Mouse (Mus musculus) gastrocnemius, adult 2 months (tissue): ENCODE results near the gene Mxra8. TPM values are rescaled to one million over a fixed set of nuclear protein-coding genes. Genes with fewer than 3 reads are reported as not detected.

Source experiments
- DNase-seq: peaks from one replicate; pipeline ENCODE4 v3.0.0; 2022
- H3K27ac ChIP-seq: fragments of 200-600 bp; 2 replicates; pipeline ENCODE4 v1.8.1; 2022; ENCODE audit warnings: mild to moderate bottlenecking
- H3K4me3 ChIP-seq: fragments of 200-600 bp; 2 replicates; pipeline ENCODE4 v1.8.1; 2022; ENCODE audit warnings: mild to moderate bottlenecking, moderate library complexity
- CTCF ChIP-seq: fragments of 200-600 bp; IDR thresholded peaks from 2 replicates; pipeline ENCODE4 v1.8.1; 2022; ENCODE audit warnings: antibody characterized with exemption, mild to moderate bottlenecking, moderate library complexity
- intact Hi-C: fragments of 180-260 bp; cut with DNase I; formaldehyde crosslinking; loops from one replicate; pipeline ENCODE4 v1.15.1; 2025
- long read RNA-seq, 2 experiments: library from polyadenylated mRNA; stranded (forward); transcript quantifications; one replicate each; pipeline ENCODE4 v2.0.0; 2021
- total RNA-seq, 2 experiments: library from RNA; stranded (reverse); gene quantifications; 2 replicates each; pipeline ENCODE4 v1.2.3; 2021

The Mxra8 gene
- 10 to 100 TPM; 26.4 to 31.3 TPM for total RNA-seq
- long read RNA-seq, experiment 1, partial matches to known transcripts, result 3 of 24 reads
- long read RNA-seq, experiment 1, other reads (novel, unspliced or antisense), result 21 of 24 reads
- long read RNA-seq, experiment 2, partial matches to known transcripts, result 0 of 14 reads
- long read RNA-seq, experiment 2, other reads (novel, unspliced or antisense), result 14 of 14 reads

DNA sequence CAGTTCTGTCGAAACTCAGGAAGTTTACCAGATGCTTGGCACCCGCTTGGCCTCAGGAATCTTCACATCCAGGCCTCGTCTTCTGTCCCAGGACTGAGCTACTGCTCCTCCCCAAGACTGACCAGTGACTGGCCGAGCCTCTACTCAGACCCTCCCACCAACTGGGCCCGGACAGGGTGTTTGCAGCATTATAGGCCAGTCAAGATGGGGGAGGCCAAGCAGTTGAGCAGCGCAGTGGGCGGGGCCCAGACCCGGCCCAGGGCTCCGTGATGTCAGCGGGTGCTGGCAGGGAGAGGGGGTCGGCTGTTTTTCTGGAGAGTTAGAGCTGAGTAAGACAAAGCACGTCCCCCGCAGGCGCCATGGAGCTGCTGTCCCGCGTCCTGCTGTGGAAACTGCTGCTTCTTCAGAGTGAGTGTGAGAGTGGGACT, at the start of gene Mxra8:
Gene Mxra8, plus strand, starts transcription at position 198 of the 428 bp plus-strand sequence.
- peak; percentile 94 for DNase-seq
- intact Hi-C loops, result loop anchor here (10.0 kb wide), 1 partner anchor 105 kb away; the partner anchor contains the start of gene Ube2j2
- peak within 1 kb of the TSS; percentile 96 for H3K27ac ChIP-seq
- TF ChIP-seq CTCF, result no peak
- H3K4me3 ChIP-seq, result peak within 1 kb of the TSS; percentile 68

- Histone ChIP-seq H3K4me3 (no peak within 1 kb of the TSS), H3K27ac (no peak within 1 kb of the TSS)
- TF ChIP-seq CTCF, result no peak
- no peak for DNase-seq
- intact Hi-C loops, result no loop called here
Observed at GRCm38 (mm10) chr4:155790021-155790489, 49.4 kb upstream of the Mxra8 start, which contains the start of gene Ankrd65. Ankrd65 (plus strand) TSS chr4:155790439.

GRCm38 (mm10) chr4:155790650-155791161, 48.8 kb upstream of the Mxra8 start:
- intact Hi-C loops, result no loop called here
- no peak for TF ChIP-seq CTCF
- no peak overlapping the region for H3K4me3 ChIP-seq
- no peak for DNase-seq
- no peak overlapping the region for H3K27ac ChIP-seq

DNA sequence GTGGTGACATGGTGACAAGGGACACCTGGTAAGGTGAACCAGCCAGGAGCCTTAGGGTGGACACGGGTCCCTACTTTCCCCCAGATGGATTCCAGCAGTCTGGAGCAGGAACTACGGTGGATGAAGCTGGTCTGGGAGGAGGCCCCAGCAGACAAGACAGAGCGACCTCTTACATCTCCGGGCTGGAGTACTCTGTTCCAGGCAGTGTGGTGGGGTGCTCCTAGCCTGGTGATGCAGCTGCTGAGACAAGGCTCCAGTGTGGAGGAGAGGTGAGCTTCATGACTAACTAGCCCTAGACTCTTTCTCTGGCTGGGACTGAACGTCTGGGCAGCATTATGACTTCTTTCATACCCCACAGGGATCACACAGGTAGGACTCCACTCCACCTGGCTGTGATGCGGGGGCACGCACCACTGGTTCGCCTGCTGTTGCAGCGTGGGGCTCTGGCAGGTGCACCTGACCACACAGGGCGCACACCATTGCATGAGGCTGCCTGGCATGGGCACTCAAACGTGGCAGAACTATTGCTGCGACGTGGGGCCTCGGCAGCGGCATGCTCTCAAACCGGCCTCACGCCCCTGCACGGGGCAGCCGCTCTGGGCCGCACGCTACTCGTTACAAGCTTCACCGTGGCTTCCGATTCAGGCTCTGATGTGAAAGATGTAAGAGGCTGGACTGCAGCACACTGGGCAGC, 48.1 kb upstream of the Mxra8 start:
- no peak for TF ChIP-seq CTCF
- H3K4me3 ChIP-seq, result no peak overlapping the region
- intact Hi-C loops, result no loop called here
- DNase-seq, result no peak
- H3K27ac ChIP-seq, result no peak overlapping the region

DNA sequence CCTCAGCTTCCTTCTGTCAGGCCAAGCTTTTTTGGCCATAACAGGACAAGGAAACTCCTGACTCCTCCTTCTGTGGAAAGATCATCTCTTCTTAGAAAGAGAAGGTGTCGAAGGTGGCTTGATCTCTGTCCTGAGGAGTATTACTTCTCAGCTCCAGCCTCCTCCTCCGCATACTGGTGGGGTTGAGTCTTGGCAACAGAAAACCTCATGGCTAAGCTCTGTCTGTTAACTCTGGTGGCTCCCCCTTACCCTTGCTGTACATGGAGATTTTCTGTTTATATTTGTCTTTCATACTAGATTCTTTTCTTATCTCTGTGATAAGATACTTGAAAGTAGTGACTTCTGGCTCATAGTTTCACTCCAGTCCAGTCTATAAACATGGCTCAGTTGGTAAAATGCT, 45.8 kb upstream of the Mxra8 start:
- no peak overlapping the region for H3K4me3 ChIP-seq
- H3K27ac ChIP-seq, result no peak overlapping the region
- intact Hi-C loops, result no loop called here
- DNase-seq, result no peak
- no peak for TF ChIP-seq CTCF

GRCm38 (mm10) chr4:155802075-155802474, 37.4 kb upstream of the Mxra8 start:
- no peak for DNase-seq
- Histone ChIP-seq H3K4me3 (no peak overlapping the region), H3K27ac (no peak overlapping the region)
- no peak for TF ChIP-seq CTCF
- intact Hi-C loops, result no loop called here

DNA sequence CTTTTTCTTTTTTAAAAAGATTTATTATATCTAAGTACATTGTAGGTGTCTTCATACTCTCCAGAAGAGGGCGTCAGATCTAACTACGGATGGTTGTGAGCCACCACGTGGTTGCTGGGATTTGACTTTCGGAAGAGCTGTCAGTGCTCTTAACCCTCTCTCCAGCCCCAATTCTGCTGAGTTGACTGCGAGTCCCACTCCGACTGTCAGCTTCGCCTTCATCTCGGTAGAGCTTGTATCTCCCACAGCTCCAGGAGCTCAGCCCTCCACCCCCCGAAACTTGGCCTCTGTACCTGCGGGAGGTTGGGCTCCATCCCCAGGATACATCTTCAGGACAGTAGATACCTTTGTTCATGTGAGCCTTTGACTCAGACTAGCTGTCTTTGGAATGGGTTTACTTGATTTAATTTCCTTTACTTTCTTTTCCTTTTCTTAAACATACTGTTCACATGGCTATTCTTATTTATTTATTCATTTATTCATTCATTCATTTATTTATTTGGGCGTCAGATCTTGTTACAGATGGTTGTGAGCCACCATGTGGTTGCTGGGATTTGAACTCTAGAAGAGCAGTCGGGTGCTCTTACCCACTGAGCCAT, 36.6 kb upstream of the Mxra8 start, which contains the start of gene Mrpl20:
Gene Mrpl20, plus strand, starts transcription at position 138 of the 599 bp plus-strand sequence.
- no peak for DNase-seq
- intact Hi-C loops, result no loop called here
- TF ChIP-seq CTCF, result peak; percentile 27
- Histone ChIP-seq H3K27ac (peak within 1 kb of the TSS; percentile 91), H3K4me3 (peak within 1 kb of the TSS; percentile 88)

DNA sequence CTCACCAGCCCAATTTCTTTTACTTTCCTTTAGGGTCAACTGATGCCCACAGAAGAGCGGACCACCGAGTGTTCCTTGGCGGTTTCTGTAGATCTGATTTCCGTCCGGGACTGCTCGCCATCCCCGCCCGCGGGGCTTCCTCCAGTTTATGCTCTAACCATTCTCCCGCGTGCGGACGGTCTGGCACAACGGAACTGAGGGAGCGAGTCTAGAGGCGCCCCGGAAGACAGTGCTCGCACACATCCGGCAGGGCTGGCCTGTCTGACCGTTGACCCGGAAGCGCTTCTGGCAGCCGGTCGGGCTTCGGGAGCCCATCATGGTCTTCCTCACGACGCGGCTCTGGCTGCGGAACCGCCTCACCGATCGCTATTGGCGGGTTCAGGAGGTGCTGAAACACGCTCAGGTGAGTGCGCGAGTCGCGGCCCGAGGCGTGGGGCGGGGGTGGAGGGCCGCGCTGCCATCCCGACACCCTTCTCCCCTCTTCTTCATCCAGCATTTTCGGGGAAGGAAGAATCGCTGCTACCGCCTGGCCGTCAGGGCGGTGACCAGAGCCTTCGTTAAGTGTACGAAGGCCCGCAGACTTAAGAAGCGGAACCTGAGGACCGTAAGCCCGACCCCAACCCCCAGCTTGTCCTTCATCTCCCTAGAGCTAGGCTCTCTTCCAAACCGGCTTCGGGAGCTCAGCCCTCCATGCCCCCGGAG, 36.0 kb upstream of the Mxra8 start:
- intact Hi-C loops, result no loop called here
- TF ChIP-seq CTCF, result 0 out of 2 replicates have a peak, but pooled peaks have one; percentile 1
- Histone ChIP-seq H3K27ac (peak overlapping the region; percentile 91), H3K4me3 (peak overlapping the region; percentile 88)
- peak; percentile 98 for DNase-seq

DNA sequence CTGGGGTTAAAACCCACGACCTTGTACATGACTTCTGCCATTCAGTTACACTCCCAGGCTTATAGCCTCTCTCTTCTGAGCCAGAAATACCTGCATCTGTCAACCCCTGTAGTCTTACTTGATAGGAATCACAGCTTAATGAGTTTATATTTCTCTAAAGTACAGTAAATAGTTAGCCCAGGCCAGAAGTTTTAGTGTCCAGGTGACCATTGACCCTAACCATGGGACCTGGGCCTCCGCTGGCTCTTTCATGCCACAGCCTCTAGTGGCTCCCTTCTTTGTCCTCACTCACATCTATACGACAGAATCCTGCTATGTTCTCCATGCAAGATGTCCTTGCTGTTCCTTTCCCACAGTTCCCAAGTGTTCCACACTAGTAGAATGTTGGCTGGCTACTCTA, 31.6 kb upstream of the Mxra8 start:
- no peak overlapping the region for H3K4me3 ChIP-seq
- no peak for TF ChIP-seq CTCF
- H3K27ac ChIP-seq, result no peak overlapping the region
- no peak for DNase-seq
- intact Hi-C loops, result no loop called here

DNA sequence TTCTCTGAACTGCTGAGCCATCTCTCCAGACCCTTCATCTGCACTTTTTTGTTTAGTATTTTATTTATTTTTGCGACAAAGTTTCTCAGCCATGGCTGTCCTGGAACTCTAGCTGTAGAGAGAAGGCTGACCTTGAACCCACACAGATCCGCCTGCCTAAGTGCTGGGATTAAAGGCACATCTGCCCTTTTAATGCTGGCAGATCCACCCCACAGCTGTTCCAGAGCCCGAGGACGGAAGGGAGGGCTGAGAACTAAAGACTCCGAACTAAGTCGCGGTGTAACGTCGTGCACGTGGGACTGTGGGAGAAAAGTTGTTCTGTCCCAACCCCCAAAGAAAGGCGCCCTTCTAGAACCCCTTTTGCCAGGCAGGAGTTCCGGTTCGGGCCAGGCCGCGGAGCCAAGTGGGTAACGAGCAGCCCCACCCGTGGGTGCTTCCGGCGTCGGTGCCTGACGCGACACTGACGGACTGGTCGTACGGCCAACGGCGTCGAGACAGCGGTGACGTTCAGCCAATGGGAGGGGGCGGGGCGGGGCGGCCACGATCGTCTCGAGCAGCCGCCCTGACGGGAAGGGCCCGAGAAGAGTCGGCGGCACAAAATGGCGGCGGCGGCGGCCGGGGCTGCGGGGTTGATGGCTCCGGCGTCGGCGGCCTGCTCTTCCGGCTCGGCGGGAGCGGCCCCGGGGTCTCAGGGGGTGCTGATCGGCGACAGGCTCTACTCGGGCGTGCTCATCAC, 27.4 kb upstream of the Mxra8 start, which contains the start of gene Ccnl2:
Gene Ccnl2, plus strand, starts transcription at position 561 of the 736 bp plus-strand sequence.
- peak within 1 kb of the TSS; percentile 99 for H3K27ac ChIP-seq
- TF ChIP-seq CTCF, result no peak
- intact Hi-C loops, result no loop called here
- H3K4me3 ChIP-seq, result peak within 1 kb of the TSS; percentile 80
- DNase-seq, result peak; percentile 96

DNA sequence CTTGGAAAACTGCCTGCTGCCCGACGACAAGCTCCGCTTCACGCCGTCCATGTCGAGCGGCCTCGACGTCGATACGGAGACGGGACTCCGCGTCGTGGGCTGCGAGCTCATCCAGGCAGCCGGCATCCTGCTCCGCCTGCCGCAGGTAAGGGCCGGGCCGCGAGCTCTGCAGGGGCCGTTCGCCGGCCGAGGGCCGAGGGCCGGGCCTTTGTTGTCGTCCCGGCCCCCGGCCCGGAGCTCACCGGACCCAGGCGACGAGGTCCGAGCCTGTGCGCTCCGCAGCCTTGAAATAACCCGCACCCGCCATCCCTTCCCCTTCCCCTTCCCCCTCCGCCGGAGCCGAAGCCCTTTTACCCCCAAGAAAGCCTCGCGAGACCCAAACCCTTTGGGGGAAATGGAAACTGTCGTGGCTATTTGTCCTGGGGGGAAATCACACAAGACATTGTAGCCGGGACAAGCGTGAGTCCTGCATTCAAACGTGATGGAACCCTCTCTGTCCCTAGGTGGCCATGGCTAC, 26.8 kb upstream of the Mxra8 start:
- Histone ChIP-seq H3K27ac (peak overlapping the region; percentile 99), H3K4me3 (peak overlapping the region; percentile 80)
- TF ChIP-seq CTCF, result no peak
- intact Hi-C loops, result loop anchor here (1.0 kb wide), 1 partner anchor 18 kb away; no protein-coding TSS in a partner anchor
- DNase-seq, result no peak
